8 mouse cellular contexts compared by ENCODE assay signal in genomic region chr5:140264825-140265575, GRCm38 (mm10). TPM values are rescaled to one million over a fixed set of nuclear protein-coding genes. Genes with fewer than 3 reads are reported as not detected.
A peak's percentile ranks its signal among the peaks of the same experiment; 100 is the strongest.
DNase-seq lines count a peak whose midpoint lies in the region; ATAC-seq and TF ChIP-seq lines count a peak whose summit lies in the region.

No protein-coding gene starts in this region.

- H3K4me3 ChIP-seq in liver, postnatal 0 days (ENCODE audit: low read depth, low read length) = no peak overlapping the region
- no peak overlapping the region for H3K4me3 ChIP-seq in intestine, postnatal 0 days (ENCODE audit: low read depth, low read length)

- peak; percentile 53 for DNase-seq in MN1 (ENCODE audit: low spot score)
- peak; percentile 52 for DNase-seq in embryo, embryonic 11 days
- peak; percentile 18 for DNase-seq in heart, postnatal 4 days
- DNase-seq in liver, postnatal 0 days = peak; percentile 27
- DNase-seq in retina, postnatal 1 day = peak; percentile 69
- DNase-seq in ovary, adult 18-20 months (ENCODE audit: low spot score) = no peak
- no peak for DNase-seq in cerebellum, adult 11-12 months

- TF ChIP-seq EP300 in liver, postnatal 0 days (IDR thresholded peaks at IDR 0.05; ENCODE audit: low read depth) = no peak

- ATAC-seq in liver, postnatal 0 days = peak; percentile 49
- no peak for ATAC-seq in intestine, postnatal 0 days

- 47% methylated on average over 5 of the region's 5 CpGs for WGBS in liver, postnatal 0 days (ENCODE audit: insufficient replicate concordance)
- 80% methylated on average over 5 of the region's 5 CpGs for WGBS in intestine, postnatal 0 days

- H3K36me3 ChIP-seq in liver, postnatal 0 days (replicated peaks; ENCODE audit: insufficient read depth, low read length) = peaks cover 6% of the 10 kb centered on the region
- peaks cover 10% of the 10 kb centered on the region; the same call in 1 of the 2 replicates for H3K36me3 ChIP-seq in intestine, postnatal 0 days (ENCODE audit: control insufficient read depth, insufficient read depth)

- peak overlapping the region; percentile 26; the same call in 1 of the 2 replicates for H3K9ac ChIP-seq in liver, postnatal 0 days (replicated peaks)
- no peak overlapping the region for H3K9ac ChIP-seq in intestine, postnatal 0 days (ENCODE audit: low read depth, low read length)

- H3K27ac ChIP-seq in liver, postnatal 0 days (ENCODE audit: low read depth) = peak overlapping the region; percentile 44
- H3K27ac ChIP-seq in intestine, postnatal 0 days (ENCODE audit: low read depth, low read length) = no peak overlapping the region

- no peak for TF ChIP-seq CTCF in liver, postnatal 0 days (IDR thresholded peaks at IDR 0.05; ENCODE audit: low read depth)
- TF ChIP-seq CTCF in intestine, postnatal 0 days (IDR thresholded peaks at IDR 0.05; ENCODE audit: low read depth) = no peak

- H3K27me3 ChIP-seq in liver, postnatal 0 days (ENCODE audit: insufficient read depth, low read length) = no peaks in the 10 kb centered on the region
- no peaks in the 10 kb centered on the region for H3K27me3 ChIP-seq in intestine, postnatal 0 days (replicated peaks; ENCODE audit: control insufficient read depth, insufficient read depth, low read length)

- no peaks in the 10 kb centered on the region for H3K9me3 ChIP-seq in liver, postnatal 0 days (ENCODE audit: low read length)
- no peaks in the 10 kb centered on the region for H3K9me3 ChIP-seq in intestine, postnatal 0 days (ENCODE audit: control insufficient read depth)

- H3K4me1 ChIP-seq in liver, postnatal 0 days (ENCODE audit: insufficient read depth) = peaks cover 7% of the 10 kb centered on the region
- no peaks in the 10 kb centered on the region for H3K4me1 ChIP-seq in intestine, postnatal 0 days (replicated peaks; ENCODE audit: control insufficient read depth, insufficient read depth, low read length)

- H3K4me2 ChIP-seq in liver, postnatal 0 days (ENCODE audit: low read depth, low read length) = no peak overlapping the region; the same call in 1 of the 2 replicates
- H3K4me2 ChIP-seq in intestine, postnatal 0 days (replicated peaks; ENCODE audit: low read depth) = no peak overlapping the region

RNA-seq across cellular contexts. Expression of gene Mad1l1, which starts 56.4 kb away (rescaled TPM):
- total RNA-seq in heart, postnatal 4 days (2021) = 10 to 100 TPM; 22.1 to 28.5 TPM
- 16.4 and 17.0 TPM in 2 replicates for polyA plus RNA-seq in liver, postnatal 0 days (2015; fragmentation: Nextera tagmentation; extraction: Ambion mirVana)
- 10.3 and 11.1 TPM in 2 replicates for polyA plus RNA-seq in intestine, postnatal 0 days (2015; fragmentation: Nextera tagmentation; extraction: Ambion mirVana)

RNA-seq across cellular contexts. Expression of gene Nudt1, which starts 56.5 kb away (rescaled TPM):
- 10 to 100 TPM; 16.2 to 18.6 TPM for total RNA-seq in heart, postnatal 4 days (2021)
- polyA plus RNA-seq in liver, postnatal 0 days (2015; fragmentation: Nextera tagmentation; extraction: Ambion mirVana) = 18.1 and 18.6 TPM in 2 replicates
- 28.9 and 34.7 TPM in 2 replicates for polyA plus RNA-seq in intestine, postnatal 0 days (2015; fragmentation: Nextera tagmentation; extraction: Ambion mirVana)

Comparison
In these comparisons a context has a peak if more than half of its experiments do, and no peak if none do; other contexts are left out.
1. DNase-seq: peak in MN1 (single experiment), embryo, embryonic 11 days (single experiment), heart, postnatal 4 days (single experiment), liver, postnatal 0 days (single experiment) and retina, postnatal 1 day (single experiment); none in ovary, adult 18-20 months (single experiment) and cerebellum, adult 11-12 months (single experiment).